In genomic region chr4:57637636-57638386, GRCm38 (mm10) we compare ENCODE assay signal across 8 mouse cellular contexts.
DNase-seq lines count a peak whose midpoint lies in the region; ATAC-seq and TF ChIP-seq lines count a peak whose summit lies in the region.

No protein-coding gene starts in this region.

- no peak for TF ChIP-seq RAD21 in CH12.LX (IDR thresholded peaks at IDR 0.05; ENCODE audit: low read depth, low read length)

- no peak overlapping the region for H3K27ac ChIP-seq in CH12.LX (ENCODE audit: insufficient read depth, low read depth)
- H3K27ac ChIP-seq in forebrain, embryonic 12.5 days: 0 out of 2 replicates have a peak overlapping the region, but pooled peaks have one; percentile 11
- H3K27ac ChIP-seq in midbrain, embryonic 15.5 days: peak overlapping the region; percentile 85

- peaks cover 0 to 11% of the 10 kb centered on the region in 2 experiments; a peak in 2 of 4 replicates for H3K4me1 ChIP-seq in CH12.LX (ENCODE audit: control insufficient read depth in 1 of 2, insufficient read depth in 2 of 2)
- H3K4me1 ChIP-seq in forebrain, embryonic 12.5 days: peaks cover 20% of the 10 kb centered on the region
- H3K4me1 ChIP-seq in midbrain, embryonic 15.5 days: peaks cover 28% of the 10 kb centered on the region

- TF ChIP-seq EP300 in CH12.LX (IDR thresholded peaks at IDR 0.05; ENCODE audit: low read length): no peak

- in situ Hi-C loops in CH12.LX (cut with MboI; ENCODE audit: low pct_ligation_motif_present, low pct_unique_long_range_greater_than_20kb, low sequenced_read_pairs): no loop called here

- no peak for TF ChIP-seq CTCF in CH12.LX (conservative IDR thresholded peaks at IDR 0.05 in 1 of 2, IDR thresholded peaks at IDR 0.05 in 1 of 2; ENCODE audit: low read depth in 2 of 2, low read length in 2 of 2)

- dilution Hi-C loops in CH12.LX (cut with MboI; ENCODE audit: extremely low pct_ligation_motif_present, extremely low pct_unique_long_range_greater_than_20kb, low sequenced_read_pairs): no loop called here

- no peaks in the 10 kb centered on the region for H3K27me3 ChIP-seq in CH12.LX (replicated peaks)
- H3K27me3 ChIP-seq in forebrain, embryonic 12.5 days: no peaks in the 10 kb centered on the region
- no peaks in the 10 kb centered on the region for H3K27me3 ChIP-seq in midbrain, embryonic 15.5 days (replicated peaks)

- no peak overlapping the region for H3K9ac ChIP-seq in CH12.LX (ENCODE audit: insufficient read depth, low read depth)
- H3K9ac ChIP-seq in forebrain, embryonic 12.5 days: peak overlapping the region; percentile 29; the same call in 1 of the 2 replicates
- H3K9ac ChIP-seq in midbrain, embryonic 15.5 days: peak overlapping the region; percentile 50

- H3K4me3 ChIP-seq in CH12.LX (replicated peaks in 1 of 3; ENCODE audit: low read depth in 2 of 3, low read length in 2 of 3, poor library complexity in 1 of 3): no peak overlapping the region
- H3K4me3 ChIP-seq in forebrain, embryonic 12.5 days (replicated peaks): peak overlapping the region; percentile 30
- H3K4me3 ChIP-seq in midbrain, embryonic 15.5 days: peak overlapping the region; percentile 45

- no peak for TF ChIP-seq POLR2A in CH12.LX (IDR thresholded peaks at IDR 0.05; ENCODE audit: low read depth, low read length)

- no peaks in the 10 kb centered on the region for H3K36me3 ChIP-seq in CH12.LX (replicated peaks in 1 of 2; ENCODE audit: control insufficient read depth in 1 of 2, insufficient read depth in 1 of 2, low read length in 1 of 2)
- no peaks in the 10 kb centered on the region for H3K36me3 ChIP-seq in forebrain, embryonic 12.5 days (replicated peaks)
- no peaks in the 10 kb centered on the region for H3K36me3 ChIP-seq in midbrain, embryonic 15.5 days (replicated peaks)

- H3K79me2 ChIP-seq in CH12.LX (replicated peaks; ENCODE audit: control insufficient read depth, extremely low read depth, insufficient read depth, poor library complexity, severe bottlenecking): no peaks in the 10 kb centered on the region

- DNase-seq in cerebellum, adult 18-20 months: peak; percentile 48
- no peak for DNase-seq in cerebellum, adult 11 months
- DNase-seq in CH12.LX (ENCODE audit: extremely low read depth): no peak
- DNase-seq in layer of hippocampus, postnatal 14 days (ENCODE audit: low spot score in 2 of 2): peak; percentile 28 to 36

- 24% methylated on average over 24 of the region's 24 CpGs for WGBS in forebrain, embryonic 12.5 days
- 32% methylated on average over 24 of the region's 24 CpGs for WGBS in midbrain, embryonic 15.5 days

- peak; percentile 75; the same call in 1 of the 2 replicates for ATAC-seq in forebrain, embryonic 12.5 days (ENCODE audit: low FRiP score)
- peak; percentile 92 for ATAC-seq in midbrain, embryonic 15.5 days (replicated peaks)
- no peak for ATAC-seq in megakaryocyte progenitor cell, adult 5-6 weeks (replicated peaks; ENCODE audit: poor library complexity)
- no peak for ATAC-seq in megakaryocyte-erythroid progenitor cell, adult 5-6 weeks (replicated peaks; ENCODE audit: low FRiP score, low TSS enrichment, poor library complexity, severe bottlenecking)

- peak overlapping the region; percentile 93 for H3K4me2 ChIP-seq in CH12.LX (ENCODE audit: insufficient read depth, low read depth, poor library complexity, severe bottlenecking)
- H3K4me2 ChIP-seq in forebrain, embryonic 12.5 days: peak overlapping the region; percentile 62
- H3K4me2 ChIP-seq in midbrain, embryonic 15.5 days: peak overlapping the region; percentile 60

- H3K9me3 ChIP-seq in CH12.LX (replicated peaks; ENCODE audit: low read length): no peaks in the 10 kb centered on the region
- H3K9me3 ChIP-seq in forebrain, embryonic 12.5 days: no peaks in the 10 kb centered on the region
- no peaks in the 10 kb centered on the region for H3K9me3 ChIP-seq in midbrain, embryonic 15.5 days

TF ChIP-seq in CH12.LX, 34 proteins besides CTCF, POLR2A, EP300 and RAD21:
- TF ChIP-seq USF1 (IDR thresholded peaks at IDR 0.05; ENCODE audit: low read depth, low read length): no peak
- no peak for TF ChIP-seq UBTF (IDR thresholded peaks at IDR 0.05; ENCODE audit: low read depth, low read length)
- TF ChIP-seq NRF1 (IDR thresholded peaks at IDR 0.05; ENCODE audit: low read depth, low read length): no peak
- no peak for TF ChIP-seq MYC (IDR thresholded peaks at IDR 0.05; ENCODE audit: low read depth, low read length)
- no peak for TF ChIP-seq MAZ (IDR thresholded peaks at IDR 0.05; ENCODE audit: low read depth, low read length)
- TF ChIP-seq ETS1 (conservative IDR thresholded peaks at IDR 0.05; ENCODE audit: low read depth, low read length): no peak
- no peak for TF ChIP-seq MAX (IDR thresholded peaks at IDR 0.05; ENCODE audit: low read length)
- no peak for TF ChIP-seq JUN (IDR thresholded peaks at IDR 0.05; ENCODE audit: insufficient read depth, low read depth, low read length)
- TF ChIP-seq ZMIZ1 (IDR thresholded peaks at IDR 0.05; ENCODE audit: low read depth, low read length): no peak
- TF ChIP-seq JUND (conservative IDR thresholded peaks at IDR 0.05; ENCODE audit: low read depth, low read length): no peak
- TF ChIP-seq RCOR1 (conservative IDR thresholded peaks at IDR 0.05; ENCODE audit: low read depth, low read length): no peak
- TF ChIP-seq ZNF384 (IDR thresholded peaks at IDR 0.05; ENCODE audit: low read depth, low read length): no peak
- TF ChIP-seq SIN3A (IDR thresholded peaks at IDR 0.05; ENCODE audit: low read length): no peak
- no peak for TF ChIP-seq BHLHE40 (IDR thresholded peaks at IDR 0.05; ENCODE audit: low read depth, low read length)
- no peak for TF ChIP-seq HCFC1 (IDR thresholded peaks at IDR 0.05; ENCODE audit: low read depth, low read length)
- no peak for TF ChIP-seq MAFK (IDR thresholded peaks at IDR 0.05; ENCODE audit: insufficient replicate concordance, low read length)
- no peak for TF ChIP-seq USF2 (conservative IDR thresholded peaks at IDR 0.05; ENCODE audit: low read depth, low read length)
- TF ChIP-seq E2F4 (IDR thresholded peaks at IDR 0.05; ENCODE audit: insufficient replicate concordance, low read depth, low read length): no peak
- no peak for TF ChIP-seq IRF4 (IDR thresholded peaks at IDR 0.05; ENCODE audit: low read depth, low read length)
- no peak for TF ChIP-seq NELFE (IDR thresholded peaks at IDR 0.05; ENCODE audit: low read depth, low read length)

Comparison
In these comparisons a context has a peak if more than half of its experiments do, and no peak if none do; other contexts are left out.
1. DNase-seq: peak in cerebellum, adult 18-20 months (2 of 2) and layer of hippocampus, postnatal 14 days (2 of 2); none in cerebellum, adult 11 months (single experiment) and CH12.LX (single experiment).
2. H3K4me3 ChIP-seq: peak in forebrain, embryonic 12.5 days (single experiment) and midbrain, embryonic 15.5 days (single experiment); none in CH12.LX (0 of 3).
3. ATAC-seq: peak in forebrain, embryonic 12.5 days (single experiment) and midbrain, embryonic 15.5 days (single experiment); none in megakaryocyte progenitor cell, adult 5-6 weeks (single experiment) and megakaryocyte-erythroid progenitor cell, adult 5-6 weeks (single experiment).
4. Peak in every context shown above with its lines, with median percentiles within 50 percentile points of each other: H3K4me2 ChIP-seq.